Mouse (Mus musculus) heart, adult 2 months (tissue): Measurements from ENCODE around the gene Masp2.

Experiments
- CTCF ChIP-seq: fragments of 200-600 bp; IDR thresholded peaks from 2 replicates; pipeline ENCODE4 v1.8.1; 2022; ENCODE audit warnings: antibody characterized with exemption, mild to moderate bottlenecking, moderate library complexity
- EP300 ChIP-seq: fragments of 200-500 bp; IDR thresholded peaks from 2 replicates; pipeline ENCODE4 v1.6.1; 2011; ENCODE audit warnings: low read depth, low read length, control low read depth; ENCODE audit not compliant: insufficient read depth

DNA sequence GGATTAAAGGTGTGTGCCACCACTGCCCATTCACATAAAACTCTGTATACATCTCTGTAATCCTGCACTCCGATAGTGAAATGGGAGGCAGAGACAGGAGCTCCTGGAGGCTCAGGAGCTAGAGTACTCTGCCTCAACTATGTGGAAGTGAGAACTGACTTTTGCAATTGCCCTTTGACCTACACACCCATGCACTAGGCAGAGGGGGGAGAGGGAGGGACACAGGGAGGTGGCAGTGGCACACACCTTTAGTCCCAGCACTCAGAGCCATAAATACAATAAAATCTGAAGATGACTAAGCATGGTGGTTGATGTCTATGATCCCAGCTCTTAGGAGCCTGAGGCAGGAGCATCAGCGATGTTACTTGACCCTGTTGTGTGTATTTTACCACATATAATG is 37.1 kb downstream of the Masp2 start:
- TF ChIP-seq EP300 (no peak), CTCF (no peak)
